In genomic region chr5:35584259-35584658, GRCm38 (mm10) we compare ENCODE assay signal across 9 mouse cellular contexts. TPM values are rescaled to one million over a fixed set of nuclear protein-coding genes. Genes with fewer than 3 reads are reported as not detected.
DNase-seq lines count a peak whose midpoint lies in the region; ATAC-seq and TF ChIP-seq lines count a peak whose summit lies in the region.
"Not testable (repeated sequence)": the region's sequence is repeated elsewhere in the genome, so short reads cannot be mapped to it uniquely, and the experiment has no call there.
"Had no signal": no experiment of that assay in that cellular context is flagged by ENCODE, and none has a peak within 500 bp of the region (broad histone marks: within the 10 kb centered on the region; RNA-seq: fewer than 3 reads in every experiment).

No protein-coding gene starts in this region.

- 81% methylated on average over 2 of the region's 2 CpGs for WGBS in embryonic facial prominence, embryonic 13.5 days
- 87% methylated on average over 2 of the region's 2 CpGs for WGBS in limb, embryonic 13.5 days
- WGBS in macrophage (ENCODE audit: missing documents): 52% methylated on average over 2 of the region's 2 CpGs

- in situ Hi-C loops in CH12.LX (cut with MboI; ENCODE audit: low pct_ligation_motif_present, low pct_unique_long_range_greater_than_20kb, low sequenced_read_pairs): not testable (repeated sequence)

- H3K4me2 ChIP-seq in CH12.LX (ENCODE audit: insufficient read depth, low read depth, poor library complexity, severe bottlenecking) (peak overlapping the region; percentile 53; the same call in 1 of the 2 replicates), myocyte (ENCODE audit: low read depth) (peak overlapping the region; percentile 85)
- H3K4me2 ChIP-seq in embryonic facial prominence, embryonic 13.5 days: not testable (repeated sequence)
- peak overlapping the region; percentile 83 for H3K4me2 ChIP-seq in limb, embryonic 13.5 days (replicated peaks)

- H3K4me3 ChIP-seq in CH12.LX (replicated peaks in 1 of 3; ENCODE audit: low read depth in 2 of 3, low read length in 2 of 3, poor library complexity in 1 of 3): peak overlapping the region in 2 of 3 experiments; percentile 76 to 83
- H3K4me3 ChIP-seq in embryonic facial prominence, embryonic 13.5 days; limb, embryonic 13.5 days; macrophage (ENCODE audit: inconsistent target); myocyte: not testable (repeated sequence)

- H3K4me1 ChIP-seq in CH12.LX (ENCODE audit: control insufficient read depth in 1 of 2, insufficient read depth in 2 of 2): peaks cover 6 to 43% of the 10 kb centered on the region in 2 experiments
- peaks cover 13% of the 10 kb centered on the region for H3K4me1 ChIP-seq in embryonic facial prominence, embryonic 13.5 days
- H3K4me1 ChIP-seq in limb, embryonic 13.5 days: peaks cover 12% of the 10 kb centered on the region

- not testable (repeated sequence) for H3ac ChIP-seq in myocyte (ENCODE audit: control insufficient read depth, insufficient read length)

- H3K36me3 ChIP-seq in CH12.LX (replicated peaks in 1 of 2; ENCODE audit: control insufficient read depth in 1 of 2, insufficient read depth in 1 of 2, low read length in 1 of 2) (peaks cover 18 to 39% of the 10 kb centered on the region in 2 experiments), macrophage (ENCODE audit: inconsistent target) (peaks cover 31% of the 10 kb centered on the region)
- H3K36me3 ChIP-seq in embryonic facial prominence, embryonic 13.5 days: peaks cover 15% of the 10 kb centered on the region
- H3K36me3 ChIP-seq in limb, embryonic 13.5 days: peaks cover 16% of the 10 kb centered on the region
- H3K36me3 ChIP-seq in myocyte (ENCODE audit: control insufficient read depth, insufficient read depth): not testable (repeated sequence)

- peak overlapping the region; percentile 74 for H3K27ac ChIP-seq in CH12.LX (ENCODE audit: insufficient read depth, low read depth)
- H3K27ac ChIP-seq in embryonic facial prominence, embryonic 13.5 days; limb, embryonic 13.5 days: not testable (repeated sequence)
- H3K27ac ChIP-seq in macrophage: peak overlapping the region; percentile 94

- TF ChIP-seq EP300 in CH12.LX (IDR thresholded peaks at IDR 0.05; ENCODE audit: low read length): peak; percentile 94

- not testable (repeated sequence) for ATAC-seq in embryonic facial prominence, embryonic 13.5 days (ENCODE audit: insufficient number of reproducible peaks, insufficient read depth, low FRiP score, low TSS enrichment, low read depth); limb, embryonic 13.5 days (ENCODE audit: low FRiP score, low read depth)
- peak; percentile 49; the same call in 1 of the 2 replicates for ATAC-seq in granulocyte monocyte progenitor cell, adult 5-6 weeks (replicated peaks; ENCODE audit: poor library complexity, severe bottlenecking)

- DNase-seq in CH12.LX (ENCODE audit: extremely low read depth): peak; percentile 39

- TF ChIP-seq POLR2A in CH12.LX (IDR thresholded peaks at IDR 0.05; ENCODE audit: low read depth, low read length); myocyte (IDR thresholded peaks at IDR 0.05; ENCODE audit: insufficient read length, low read depth): not testable (repeated sequence)

- TF ChIP-seq RAD21 in CH12.LX (IDR thresholded peaks at IDR 0.05; ENCODE audit: low read depth, low read length): not testable (repeated sequence)

- not testable (repeated sequence) for TF ChIP-seq CTCF in CH12.LX (conservative IDR thresholded peaks at IDR 0.05 in 1 of 2, IDR thresholded peaks at IDR 0.05 in 1 of 2; ENCODE audit: low read depth in 2 of 2, low read length in 2 of 2)

- H3K9me3 ChIP-seq in CH12.LX (replicated peaks; ENCODE audit: low read length); embryonic facial prominence, embryonic 13.5 days; limb, embryonic 13.5 days: not testable (repeated sequence)

- not testable (repeated sequence) for H3K9ac ChIP-seq in CH12.LX (ENCODE audit: insufficient read depth, low read depth); limb, embryonic 13.5 days
- H3K9ac ChIP-seq in embryonic facial prominence, embryonic 13.5 days: 0 out of 2 replicates have a peak overlapping the region, but pooled peaks have one; percentile 21

- dilution Hi-C loops in CH12.LX (cut with MboI; ENCODE audit: extremely low pct_ligation_motif_present, extremely low pct_unique_long_range_greater_than_20kb, low sequenced_read_pairs): not testable (repeated sequence)

- peaks cover 11% of the 10 kb centered on the region for H3K27me3 ChIP-seq in CH12.LX (replicated peaks)
- H3K27me3 ChIP-seq in embryonic facial prominence, embryonic 13.5 days; limb, embryonic 13.5 days; myocyte (ENCODE audit: control insufficient read depth, insufficient read depth, insufficient read length): not testable (repeated sequence)

- H3K79me2 ChIP-seq in CH12.LX (replicated peaks; ENCODE audit: control insufficient read depth, extremely low read depth, insufficient read depth, poor library complexity, severe bottlenecking); myocyte (ENCODE audit: control insufficient read depth, insufficient read depth): not testable (repeated sequence)
- peaks cover 38% of the 10 kb centered on the region for H3K79me2 ChIP-seq in macrophage (ENCODE audit: inconsistent target)

TF ChIP-seq in CH12.LX, 34 proteins besides CTCF, POLR2A, EP300 and RAD21 (continues in another document):
- peak; percentile 47; the same call in 1 of the 2 replicates for TF ChIP-seq TCF12 (IDR thresholded peaks at IDR 0.05; ENCODE audit: low read depth, low read length)
- peak; percentile 97 for TF ChIP-seq ZNF384 (IDR thresholded peaks at IDR 0.05; ENCODE audit: low read depth, low read length)
- TF ChIP-seq MAFK (IDR thresholded peaks at IDR 0.05; ENCODE audit: insufficient replicate concordance, low read length): 0 out of 2 replicates have a peak, but pooled peaks have one; percentile 30
- TF ChIP-seq JUN (IDR thresholded peaks at IDR 0.05; ENCODE audit: insufficient read depth, low read depth, low read length): peak; percentile 86
- peak; percentile 61 for TF ChIP-seq ETS1 (conservative IDR thresholded peaks at IDR 0.05; ENCODE audit: low read depth, low read length)

RNA-seq across cellular contexts. Expression of gene Acox3, which starts 1.4 kb away (rescaled TPM):
- 21.2 and 22.3 TPM in 2 replicates for total RNA-seq in CH12.LX (2012; rRNA removed)
- 9.4 and 11.5 TPM in 2 replicates for total RNA-seq in CH12.LX (2014; rRNA removed)
- polyA plus RNA-seq in CH12.LX (2012; ENCODE audit: insufficient read length, low read depth): 32.3 and 34.3 TPM in 2 replicates
- 12.6 and 13.3 TPM in 2 replicates for polyA plus RNA-seq in embryonic facial prominence, embryonic 13.5 days (2015; fragmentation: Nextera tagmentation; extraction: Ambion mirVana)
- total RNA-seq in granulocyte monocyte progenitor cell, adult 5-6 weeks (2014; fragmentation: Nextera tagmentation): 41.4 and 56.5 TPM in 2 replicates
- total RNA-seq in granulocyte monocyte progenitor cell, adult 5-6 weeks (2017): 25.3 and 34.5 TPM in 2 replicates
- 11.3 and 12.2 TPM in 2 replicates for polyA plus RNA-seq in limb, embryonic 13.5 days (2015; fragmentation: Nextera tagmentation; extraction: Ambion mirVana)
- total RNA-seq in macrophage (2018; cell fraction: chromatin; rRNA removed): 100 to 1,000 TPM; 132 to 502 (median 305) TPM
- total RNA-seq in macrophage (2018; cell fraction: cytosol; rRNA removed): 100 to 1,000 TPM in 8 of 26 experiments, 10 to 100 TPM in 18; 40.4 to 141 (median 82.4) TPM
- total RNA-seq in macrophage (2018; cell fraction: nucleus; rRNA removed): 100 to 1,000 TPM; 109 to 411 (median 199) TPM
- 41.0 to 123 TPM (median 75.8 TPM) in 3 replicates for polyA plus RNA-seq in macrophage (2018)
- 20.8 TPM for polyA plus RNA-seq in myocyte (2012; fragmentation: generic; extraction: Trizol)

RNA-seq across cellular contexts. Expression of gene Trmt44, which starts 9.4 kb away (rescaled TPM):
- total RNA-seq in CH12.LX (2012; rRNA removed) (7.9 and 10.3 TPM in 2 replicates), CH12.LX (2014; rRNA removed) (6.5 and 7.3 TPM in 2 replicates)
- polyA plus RNA-seq in CH12.LX (2012; ENCODE audit: insufficient read length, low read depth) (7.5 and 8.4 TPM in 2 replicates), macrophage (2018) (1.7 to 3.3 TPM (median 3.0 TPM) in 3 replicates), myocyte (2012; fragmentation: generic; extraction: Trizol) (5.1 TPM)
- polyA plus RNA-seq in embryonic facial prominence, embryonic 13.5 days (2015; fragmentation: Nextera tagmentation; extraction: Ambion mirVana): 8.1 and 9.2 TPM in 2 replicates
- total RNA-seq in granulocyte monocyte progenitor cell, adult 5-6 weeks (2014; fragmentation: Nextera tagmentation): 8.1 and 9.5 TPM in 2 replicates
- 8.5 and 13.3 TPM in 2 replicates for total RNA-seq in granulocyte monocyte progenitor cell, adult 5-6 weeks (2017)
- 7.7 and 9.0 TPM in 2 replicates for polyA plus RNA-seq in limb, embryonic 13.5 days (2015; fragmentation: Nextera tagmentation; extraction: Ambion mirVana)
- total RNA-seq in macrophage (2018; cell fraction: chromatin; rRNA removed): 10 to 100 TPM; 15.1 to 53.2 (median 34.9) TPM
- 1 to 10 TPM; 1.8 to 5.2 (median 3.1) TPM for total RNA-seq in macrophage (2018; cell fraction: cytosol; rRNA removed)
- 10 to 100 TPM in 23 of 26 experiments, 1 to 10 TPM in 3; 8.7 to 34.6 (median 17.7) TPM for total RNA-seq in macrophage (2018; cell fraction: nucleus; rRNA removed)

RNA-seq across cellular contexts. Expression of gene Cpz, which starts 58.8 kb away (rescaled TPM):
- total RNA-seq in CH12.LX (2012; rRNA removed): not detected in 2 replicates
- total RNA-seq in CH12.LX (2014; rRNA removed): not detected in 2 replicates
- not detected in 2 replicates for polyA plus RNA-seq in CH12.LX (2012; ENCODE audit: insufficient read length, low read depth)
- 4.1 TPM in 2 replicates for polyA plus RNA-seq in embryonic facial prominence, embryonic 13.5 days (2015; fragmentation: Nextera tagmentation; extraction: Ambion mirVana)
- not detected in 2 replicates for total RNA-seq in granulocyte monocyte progenitor cell, adult 5-6 weeks (2014; fragmentation: Nextera tagmentation)
- total RNA-seq in granulocyte monocyte progenitor cell, adult 5-6 weeks (2017): not detected in 2 replicates
- polyA plus RNA-seq in limb, embryonic 13.5 days (2015; fragmentation: Nextera tagmentation; extraction: Ambion mirVana): 1.6 and 2.1 TPM in 2 replicates
- total RNA-seq in macrophage (2018; cell fraction: chromatin; rRNA removed): under 1 TPM in 1 of 26 experiments, not detected in 25; 0.85 TPM
- total RNA-seq in macrophage (2018; cell fraction: cytosol; rRNA removed): not detected
- not detected for total RNA-seq in macrophage (2018; cell fraction: nucleus; rRNA removed)
- not detected in 3 replicates for polyA plus RNA-seq in macrophage (2018)
- polyA plus RNA-seq in myocyte (2012; fragmentation: generic; extraction: Trizol): 0.64 TPM
- polyA plus RNA-seq: activated CD4-positive, CD25-positive, alpha-beta regulatory T cell, adult 4 months; erythroblast, embryonic 14.5 days; inflammation-experienced regulatory T-cells, adult 6 months had no signal
